Mouse (Mus musculus) liver, postnatal 0 days (tissue): Measurements from ENCODE around the gene Lgals8.
A peak's percentile ranks its signal among the peaks of the same experiment; 100 is the strongest.

Experiments used
- CTCF ChIP-seq: sonication (generic); IDR thresholded peaks from 2 replicates; pipeline ENCODE4 v1.5.1; 2016; ENCODE audit warnings: antibody characterized with exemption, low read depth
- EP300 ChIP-seq: IDR thresholded peaks from 2 replicates; pipeline ENCODE4 v1.6.1; 2016; ENCODE audit warnings: antibody characterized with exemption, low read depth, mild to moderate bottlenecking

DNA sequence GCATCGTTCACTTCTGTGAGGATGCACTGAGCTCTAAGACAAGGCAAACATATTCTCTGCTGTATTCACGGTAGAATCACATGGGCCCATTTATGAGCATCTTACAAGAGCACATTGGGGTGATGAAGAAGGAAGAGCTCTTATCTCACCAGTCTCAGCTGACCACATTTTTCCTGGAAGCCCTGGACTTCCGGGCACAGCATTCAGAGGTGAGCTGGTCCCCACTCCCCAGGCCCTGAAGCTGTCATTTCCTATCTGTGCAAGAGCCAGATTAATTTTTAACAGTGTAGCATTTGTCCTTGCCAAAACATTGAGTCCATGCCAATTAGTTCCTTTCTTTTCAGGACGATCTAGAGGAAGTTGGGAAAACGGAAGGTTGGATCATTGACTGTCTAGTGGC, 30.9 kb downstream of the Lgals8 start:
- TF ChIP-seq CTCF (no peak), EP300 (0 out of 2 replicates have a peak, but pooled peaks have one; percentile 25)
